Mouse (Mus musculus) neural tube, embryonic 14.5 days (tissue): ENCODE measurements around the gene Ankrd36. TPM values are rescaled to one million over a fixed set of nuclear protein-coding genes. Genes with fewer than 3 reads are reported as not detected.

ENCODE experiments used
- ATAC-seq: fragments of 200-750 bp; cut with Nextera tagmentation; 2 replicates; pipeline ENCODE4 v1.8.0; 2017; ENCODE audit warnings: low read depth, mild to moderate bottlenecking, moderate TSS enrichment, moderate library complexity
- H3K27ac ChIP-seq: fragments of 300-500 bp; sonication (generic); 2 replicates; pipeline ENCODE4 v1.5.1; 2014; ENCODE audit warnings: low read depth, mild to moderate bottlenecking, control low read depth, low read length, moderate library complexity, mixed read lengths
- H3K27me3 ChIP-seq: fragments of 300-500 bp; sonication (generic); 2 replicates; pipeline ENCODE4 v1.6.1; 2014; ENCODE audit warnings: low read length; ENCODE audit not compliant: control insufficient read depth, insufficient read depth
- H3K36me3 ChIP-seq: fragments of 300-500 bp; sonication (generic); 2 replicates; pipeline ENCODE4 v1.6.1; 2014; ENCODE audit warnings: low read length, mixed read lengths; ENCODE audit not compliant: control insufficient read depth, insufficient read depth
- H3K4me1 ChIP-seq: fragments of 300-500 bp; sonication (generic); 2 replicates; pipeline ENCODE4 v1.6.1; 2014; ENCODE audit warnings: low read length; ENCODE audit not compliant: control insufficient read depth, insufficient read depth
- H3K4me2 ChIP-seq: fragments of 300-500 bp; sonication (generic); 2 replicates; pipeline ENCODE4 v1.6.1; 2014; ENCODE audit warnings: mild to moderate bottlenecking, low read depth, low read length, control low read depth
- H3K4me3 ChIP-seq: fragments of 300-500 bp; sonication (generic); 2 replicates; pipeline ENCODE4 v1.5.1; 2014; ENCODE audit warnings: low read depth, low read length, control low read depth, mixed read lengths
- H3K9ac ChIP-seq: fragments of 300-500 bp; sonication (generic); replicated peaks from 2 replicates; pipeline ENCODE4 v1.6.1; 2014; ENCODE audit warnings: low read depth, mild to moderate bottlenecking, control low read depth, low read length, mixed read lengths
- H3K9me3 ChIP-seq: fragments of 300-500 bp; sonication (generic); 2 replicates; pipeline ENCODE4 v1.6.1; 2016; ENCODE audit warnings: low read length; ENCODE audit not compliant: control insufficient read depth
- WGBS: fragments of 180-500 bp; shearing (Covaris S2); extraction: QIAGEN DNeasy Blood & Tissue Kit; methylation state at CpG from one replicate; pipeline ENCODE4 v1.1.7; 2014; 5-methylcytosine and 5-hydroxymethylcytosine counted together
- polyA plus RNA-seq: library from polyadenylated mRNA; unstranded; fragments of >200 nt; fragmentation: Nextera tagmentation; extraction: Ambion mirVana; gene quantifications from 2 replicates; pipeline ENCODE4 v1.2.1, GENCODE M21; 2014

Ankrd36 gene
- polyA plus RNA-seq, 1 experiment from 2014 or later, result not detected

DNA sequence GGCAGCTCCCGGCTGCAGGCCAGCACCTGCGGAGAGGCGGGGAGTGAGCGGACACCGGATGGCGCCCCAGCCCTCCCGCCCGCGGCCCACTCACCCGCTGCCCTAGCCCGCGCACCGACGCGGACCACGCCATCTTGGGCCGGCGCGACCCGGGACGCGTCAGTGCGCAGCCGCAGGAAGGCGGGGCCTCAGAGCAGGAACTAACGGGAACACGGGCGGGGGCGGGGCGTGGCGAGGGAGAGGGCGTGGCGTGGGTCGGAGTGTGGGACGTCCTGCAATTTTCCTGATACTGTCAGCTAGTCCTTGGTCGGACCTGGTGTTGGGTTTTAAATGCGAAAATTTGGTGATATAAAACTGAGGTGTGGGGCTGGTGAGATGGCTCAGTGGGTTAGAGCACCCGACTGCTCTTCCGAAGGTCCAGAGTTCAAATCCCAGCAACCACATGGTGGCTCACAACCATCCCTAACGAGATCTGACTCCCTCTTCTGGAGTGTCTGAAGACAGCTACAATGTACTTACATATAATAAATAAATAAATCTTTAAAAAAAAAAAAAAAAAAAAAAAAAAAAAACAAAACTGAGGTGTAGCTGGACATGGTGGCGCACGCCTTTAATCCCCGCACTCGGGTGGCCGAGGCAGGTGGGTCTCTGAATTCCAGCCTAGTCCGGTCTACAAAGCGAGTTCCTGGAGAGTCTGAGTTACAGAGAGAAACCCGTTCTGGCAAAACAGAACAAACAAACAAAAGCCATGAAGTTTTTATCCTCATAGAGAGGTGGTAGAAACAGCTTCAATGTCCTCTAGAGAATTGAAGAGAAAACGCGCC is 138.3 kb downstream of the Ankrd36 start:
- Histone ChIP-seq H3K27me3 (no peaks in the 10 kb centered on the region), H3K36me3 (0 out of 2 replicates have a peak, but pooled peaks cover 2% of the 10 kb centered on the region), H3K4me3 (peak overlapping the region; percentile 90), H3K9me3 (no peaks in the 10 kb centered on the region), H3K4me1 (peaks cover 13% of the 10 kb centered on the region), H3K9ac (peak overlapping the region; percentile 92), H3K27ac (peak overlapping the region; percentile 72), H3K4me2 (peak overlapping the region; percentile 70)
- peak; percentile 97 for ATAC-seq
- 23% methylated on average over 41 of the region's 50 CpGs for WGBS

GRCm38 (mm10) chr11:5715179-5715578 is 145.7 kb downstream of the Ankrd36 start:
- Histone ChIP-seq H3K4me3 (no peak overlapping the region), H3K27me3 (no peaks in the 10 kb centered on the region), H3K4me2 (no peak overlapping the region), H3K9me3 (no peaks in the 10 kb centered on the region), H3K27ac (no peak overlapping the region), H3K36me3 (peaks cover 36% of the 10 kb centered on the region), H3K9ac (no peak overlapping the region), H3K4me1 (no peaks in the 10 kb centered on the region)
- no peak for ATAC-seq
- WGBS, result 92% methylated on average over 9 of the region's 9 CpGs

DNA sequence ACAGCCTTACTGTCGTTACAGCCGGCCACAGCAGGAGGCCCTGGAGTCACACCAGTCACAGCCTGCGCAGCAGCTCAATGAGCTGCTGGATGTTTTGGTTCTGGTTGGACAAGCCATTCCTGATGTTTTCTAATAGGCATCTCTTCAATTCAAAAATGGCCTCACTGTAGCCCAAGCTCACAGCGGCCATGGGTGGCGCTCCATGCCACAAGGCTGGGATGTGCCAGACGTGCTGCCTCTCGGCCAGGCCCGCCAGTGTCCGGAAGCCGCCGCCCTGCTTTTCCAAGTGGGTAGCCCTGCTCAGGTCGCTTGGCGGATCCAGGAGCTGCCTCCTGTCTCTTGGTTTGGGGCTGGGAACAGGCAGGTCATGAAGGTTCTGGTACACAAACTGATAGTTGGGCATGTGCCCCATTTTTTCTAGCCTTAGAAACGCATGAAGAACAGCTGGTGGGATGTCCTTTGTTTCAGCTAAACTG is 146.2 kb downstream of the Ankrd36 start, which contains the start of gene Mrps24:
TSS of gene Mrps24 (minus strand) at position 51 of the 476 bp plus-strand sequence.
- ATAC-seq, result no peak
- Histone ChIP-seq H3K36me3 (peaks cover 36% of the 10 kb centered on the region), H3K9me3 (no peaks in the 10 kb centered on the region), H3K4me2 (no peak within 1 kb of the TSS), H3K27me3 (no peaks in the 10 kb centered on the region), H3K27ac (no peak within 1 kb of the TSS), H3K4me3 (no peak within 1 kb of the TSS), H3K9ac (no peak within 1 kb of the TSS), H3K4me1 (no peaks in the 10 kb centered on the region)
- 79% methylated on average over 14 of the region's 14 CpGs for WGBS

- Histone ChIP-seq H3K9ac (no peak overlapping the region), H3K36me3 (peaks cover 36% of the 10 kb centered on the region), H3K9me3 (no peaks in the 10 kb centered on the region), H3K27me3 (no peaks in the 10 kb centered on the region), H3K4me2 (no peak overlapping the region), H3K27ac (no peak overlapping the region), H3K4me1 (no peaks in the 10 kb centered on the region), H3K4me3 (no peak overlapping the region)
- 92% methylated on average over 11 of the region's 11 CpGs for WGBS
- ATAC-seq, result no peak
Observed at GRCm38 (mm10) chr11:5716246-5716645, 146.8 kb downstream of the Ankrd36 start.

- H3K36me3 ChIP-seq, result peaks cover 36% of the 10 kb centered on the region
- H3K4me3 ChIP-seq, result no peak overlapping the region
- WGBS, result 94% methylated on average over 34 of the region's 34 CpGs
Observed at GRCm38 (mm10) chr11:5716938-5717705, 147.6 kb downstream of the Ankrd36 start.

DNA sequence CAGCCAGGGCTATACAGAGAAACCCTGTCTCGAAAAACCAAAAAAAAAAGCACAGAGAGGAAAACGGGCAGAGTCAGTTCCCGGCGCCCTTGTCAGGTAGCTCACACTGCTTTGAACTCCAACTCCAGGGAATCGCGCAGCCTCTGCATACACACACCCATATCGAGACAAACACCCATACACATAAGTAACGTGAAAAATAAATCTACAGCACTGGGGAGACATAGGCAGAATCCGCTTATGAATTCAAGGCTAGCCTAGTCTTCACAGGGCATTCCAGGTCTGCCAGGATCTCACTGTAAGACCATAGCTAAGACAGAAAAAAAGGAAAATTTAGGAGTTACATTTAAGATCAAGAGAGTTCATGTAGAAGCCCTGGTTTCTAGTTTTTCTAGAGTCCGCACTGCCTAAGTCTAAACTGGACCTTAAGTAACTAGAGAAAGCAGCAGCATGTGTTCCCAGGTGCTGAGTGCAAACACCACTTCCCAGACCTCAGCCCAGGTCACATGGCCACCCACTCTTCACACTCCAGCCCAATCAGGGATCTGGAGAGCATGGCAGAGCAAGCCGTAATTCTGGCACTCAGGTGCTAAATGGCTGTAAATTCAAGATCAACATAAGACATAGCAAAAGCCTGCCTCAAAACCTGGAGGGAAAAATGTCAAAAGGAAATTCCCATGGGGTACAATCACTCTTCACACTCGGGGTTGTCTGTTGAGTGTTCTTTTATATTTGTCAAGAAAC is 149.3 kb downstream of the Ankrd36 start:
- Histone ChIP-seq H3K9me3 (no peaks in the 10 kb centered on the region), H3K36me3 (peaks cover 35% of the 10 kb centered on the region), H3K4me3 (no peak overlapping the region), H3K4me1 (no peaks in the 10 kb centered on the region), H3K27me3 (no peaks in the 10 kb centered on the region), H3K4me2 (no peak overlapping the region), H3K27ac (no peak overlapping the region), H3K9ac (no peak overlapping the region)
- ATAC-seq, result no peak
- 94% methylated on average over 12 of the region's 12 CpGs for WGBS

More at GRCm38 (mm10) chr11:5716938-5717705, 147.6 kb downstream of the Ankrd36 start:
- Histone ChIP-seq H3K9ac (no peak overlapping the region), H3K4me2 (no peak overlapping the region), H3K4me1 (no peaks in the 10 kb centered on the region), H3K9me3 (no peaks in the 10 kb centered on the region), H3K27me3 (no peaks in the 10 kb centered on the region), H3K27ac (no peak overlapping the region)
- ATAC-seq, result no peak

DNA sequence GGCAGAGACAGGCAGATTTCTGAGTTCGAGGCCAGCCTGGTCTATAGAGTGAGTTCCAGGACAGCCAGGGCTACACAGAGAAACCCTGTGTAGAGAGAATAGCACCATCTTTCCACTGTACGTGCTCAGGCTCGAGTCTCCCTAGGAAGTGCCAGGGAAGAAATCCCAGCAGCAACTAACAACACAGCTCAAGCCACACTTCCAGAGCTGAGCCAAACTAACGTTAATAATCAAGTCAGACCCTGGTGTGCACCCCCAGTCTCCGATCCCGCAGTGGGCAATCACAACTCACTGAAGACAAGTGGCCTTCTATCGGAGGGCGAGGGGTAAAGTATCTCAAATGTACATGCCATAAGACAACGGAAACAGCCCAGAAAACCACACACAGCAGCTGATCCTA is 160.1 kb downstream of the Ankrd36 start:
- H3K36me3 ChIP-seq, result no peaks in the 10 kb centered on the region
- no peak for ATAC-seq
- no peaks in the 10 kb centered on the region for H3K27me3 ChIP-seq
- WGBS, result 93% methylated on average over 9 of the region's 9 CpGs
- no peak overlapping the region for H3K9ac ChIP-seq
- no peak overlapping the region for H3K4me3 ChIP-seq
- H3K4me1 ChIP-seq, result no peaks in the 10 kb centered on the region
- H3K9me3 ChIP-seq, result no peaks in the 10 kb centered on the region
- no peak overlapping the region for H3K4me2 ChIP-seq
- H3K27ac ChIP-seq, result no peak overlapping the region

DNA sequence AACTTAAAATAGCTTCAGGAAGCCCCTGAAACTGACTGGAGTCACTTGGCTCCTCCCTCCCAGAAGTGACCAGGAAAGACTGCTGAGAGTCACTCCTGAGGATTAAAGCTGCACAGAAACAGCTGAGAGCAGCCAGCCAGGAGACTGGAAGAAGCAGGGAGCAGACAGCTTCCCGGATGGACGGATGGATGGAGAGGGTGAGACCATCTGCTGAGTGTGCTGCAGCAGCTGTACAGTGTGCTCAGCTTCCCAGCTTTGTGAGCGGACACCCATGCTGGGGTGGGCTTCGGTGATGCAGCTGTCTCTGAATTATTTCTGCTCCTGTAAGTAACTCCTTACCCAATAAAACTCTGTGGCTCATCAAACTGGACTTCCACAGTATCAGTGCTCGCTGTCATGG is 162.9 kb downstream of the Ankrd36 start:
- ATAC-seq, result no peak
- H3K27ac ChIP-seq, result no peak overlapping the region
- 50% methylated on average over 5 of the region's 5 CpGs for WGBS
- H3K4me3 ChIP-seq, result no peak overlapping the region
- no peak overlapping the region for H3K4me2 ChIP-seq
- H3K9ac ChIP-seq, result no peak overlapping the region
- no peaks in the 10 kb centered on the region for H3K36me3 ChIP-seq
- H3K4me1 ChIP-seq, result no peaks in the 10 kb centered on the region
- no peaks in the 10 kb centered on the region for H3K9me3 ChIP-seq
- H3K27me3 ChIP-seq, result no peaks in the 10 kb centered on the region
